ENCODE assay signal across 34 mouse cellular contexts in the genomic region with DNA sequence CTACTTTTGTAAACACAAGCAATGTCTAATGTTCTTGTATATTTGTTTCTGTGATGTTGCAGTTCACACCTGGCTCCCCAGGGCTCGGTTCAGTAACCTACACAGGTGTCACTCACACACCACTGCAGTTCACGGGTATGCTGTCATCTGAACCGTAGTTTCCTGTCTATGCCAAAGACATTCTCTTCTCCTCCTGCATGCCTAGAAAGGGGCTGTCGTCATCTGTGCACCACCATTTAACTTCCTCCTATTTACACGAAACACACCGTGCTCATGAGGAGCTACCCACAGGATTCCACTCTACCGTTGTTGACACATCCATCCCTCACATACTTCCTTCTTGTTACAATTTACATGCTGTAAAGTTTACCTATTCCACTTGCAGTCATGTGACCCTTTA. TPM values are rescaled to one million over a fixed set of nuclear protein-coding genes. Genes with fewer than 3 reads are reported as not detected.
DNase-seq lines count a peak whose midpoint lies in the region; ATAC-seq and TF ChIP-seq lines count a peak whose summit lies in the region.
"Had no signal": no experiment of that assay in that cellular context is flagged by ENCODE, and none has a peak within 500 bp of the region (broad histone marks: within the 10 kb centered on the region; RNA-seq: fewer than 3 reads in every experiment).

No protein-coding gene starts in this region.

- TF ChIP-seq POLR2A in CH12.LX (IDR thresholded peaks at IDR 0.05; ENCODE audit: low read depth, low read length), result no peak

- WGBS in heart, embryonic 10.5 days, result 75% methylated on average over 7 of the region's 7 CpGs

- TF ChIP-seq RAD21 in CH12.LX (IDR thresholded peaks at IDR 0.05; ENCODE audit: low read depth, low read length), result no peak

- H3K4me1 ChIP-seq in heart, embryonic 10.5 days, result 0 out of 2 replicates have a peak, but pooled peaks cover 3% of the 10 kb centered on the region
- peaks cover 5 to 15% of the 10 kb centered on the region in 2 experiments for H3K4me1 ChIP-seq in CH12.LX (ENCODE audit: control insufficient read depth in 1 of 2, insufficient read depth in 2 of 2)

- H3K79me2 ChIP-seq in CH12.LX (replicated peaks; ENCODE audit: control insufficient read depth, extremely low read depth, insufficient read depth, poor library complexity, severe bottlenecking), result no peaks in the 10 kb centered on the region

- H3K36me3 ChIP-seq in heart, embryonic 10.5 days, result no peaks in the 10 kb centered on the region
- H3K36me3 ChIP-seq in CH12.LX (replicated peaks in 1 of 2; ENCODE audit: control insufficient read depth in 1 of 2, insufficient read depth in 1 of 2, low read length in 1 of 2), result no peaks in the 10 kb centered on the region
- H3K36me3 ChIP-seq: embryonic facial prominence, embryonic 12.5 days; liver, embryonic 13.5 days; midbrain, embryonic 10.5 days; neural tube, embryonic 13.5 days had no signal

- no peak for TF ChIP-seq EP300 in CH12.LX (IDR thresholded peaks at IDR 0.05; ENCODE audit: low read length)

- H3K4me3 ChIP-seq in heart, embryonic 10.5 days, result no peak overlapping the region
- H3K4me3 ChIP-seq in CH12.LX (replicated peaks in 1 of 3; ENCODE audit: low read depth in 2 of 3, low read length in 2 of 3, poor library complexity in 1 of 3), result no peak overlapping the region
- H3K4me3 ChIP-seq: embryonic facial prominence, embryonic 12.5 days; liver, embryonic 13.5 days; midbrain, embryonic 10.5 days; neural tube, embryonic 13.5 days had no signal

- H3K4me2 ChIP-seq in CH12.LX (ENCODE audit: insufficient read depth, low read depth, poor library complexity, severe bottlenecking), result no peak overlapping the region
- H3K4me2 ChIP-seq: embryonic facial prominence, embryonic 12.5 days; heart, embryonic 11.5 days; hindbrain, embryonic 14.5 days; liver, embryonic 13.5 days; neural tube, embryonic 13.5 days had no signal

- no peak overlapping the region for H3K9ac ChIP-seq in CH12.LX (ENCODE audit: insufficient read depth, low read depth)
- H3K9ac ChIP-seq: embryonic facial prominence, embryonic 12.5 days; hindbrain, embryonic 14.5 days; liver, embryonic 13.5 days; neural tube, embryonic 13.5 days had no signal

- TF ChIP-seq CTCF in CH12.LX (conservative IDR thresholded peaks at IDR 0.05 in 1 of 2, IDR thresholded peaks at IDR 0.05 in 1 of 2; ENCODE audit: low read depth in 2 of 2, low read length in 2 of 2), result no peak

- peak; percentile 58 for DNase-seq in heart, embryonic 10.5 days (ENCODE audit: low spot score)
- DNase-seq in heart, postnatal 14 days, result no peak
- DNase-seq in CH12.LX (ENCODE audit: extremely low read depth), result no peak
- DNase-seq in layer of hippocampus, adult 18-20 months (ENCODE audit: low spot score in 2 of 2), result no peak
- no peak for DNase-seq in spleen, postnatal 36 days (ENCODE audit: low spot score in 2 of 2)
- DNase-seq in right cerebral cortex, adult 18-20 months, result no peak
- DNase-seq: adrenal gland, postnatal 14 days; cerebellum, adult 11 months; cerebellum, adult 9-10 months; cerebellum, postnatal 36 days; embryo, embryonic 11 days; gastrocnemius, postnatal 14 days; heart, adult 11 months; heart, postnatal 4 days; kidney, adult 11 months; kidney, postnatal 25 days; layer of hippocampus, postnatal 36 days; left cerebral cortex, postnatal 4 days; liver, embryonic 13.5 days; lung, adult 18-20 months; lung, postnatal 10 days; retina, postnatal 1 day; thymus, postnatal 14 days had no signal

- ATAC-seq in megakaryocyte, adult 5-6 weeks (ENCODE audit: poor library complexity, severe bottlenecking), result peak; percentile 63
- ATAC-seq: forebrain, embryonic 14.5 days; inflammation-experienced regulatory T-cells, adult 6 months; midbrain, embryonic 16.5 days; Patski had no signal

- no peaks in the 10 kb centered on the region for H3K27me3 ChIP-seq in heart, embryonic 10.5 days (ENCODE audit: insufficient read depth, poor library complexity, severe bottlenecking)
- no peaks in the 10 kb centered on the region for H3K27me3 ChIP-seq in CH12.LX (replicated peaks)
- H3K27me3 ChIP-seq: embryonic facial prominence, embryonic 12.5 days; liver, embryonic 13.5 days; neural tube, embryonic 13.5 days; Patski had no signal

- in situ Hi-C loops in CH12.LX (cut with MboI; ENCODE audit: low pct_ligation_motif_present, low pct_unique_long_range_greater_than_20kb, low sequenced_read_pairs), result no loop called here

- no peak overlapping the region for H3K27ac ChIP-seq in heart, embryonic 10.5 days
- no peak overlapping the region for H3K27ac ChIP-seq in CH12.LX (ENCODE audit: insufficient read depth, low read depth)
- H3K27ac ChIP-seq: embryonic facial prominence, embryonic 12.5 days; hindbrain, embryonic 14.5 days; liver, embryonic 13.5 days; macrophage; midbrain, embryonic 10.5 days; neural tube, embryonic 13.5 days had no signal

- no peaks in the 10 kb centered on the region for H3K9me3 ChIP-seq in heart, embryonic 10.5 days
- H3K9me3 ChIP-seq in CH12.LX (replicated peaks; ENCODE audit: low read length), result no peaks in the 10 kb centered on the region
- H3K9me3 ChIP-seq: embryonic facial prominence, embryonic 12.5 days; liver, embryonic 13.5 days; midbrain, embryonic 10.5 days; neural tube, embryonic 13.5 days had no signal

- dilution Hi-C loops in CH12.LX (cut with MboI; ENCODE audit: extremely low pct_ligation_motif_present, extremely low pct_unique_long_range_greater_than_20kb, low sequenced_read_pairs), result no loop called here

- intact Hi-C loops in heart, postnatal 14 days (cut with DNase I), result no loop called here

TF ChIP-seq in CH12.LX, 34 proteins besides CTCF, POLR2A, EP300 and RAD21:
- TF ChIP-seq MXI1 (IDR thresholded peaks at IDR 0.05; ENCODE audit: low read depth, low read length), result no peak
- no peak for TF ChIP-seq TBP (conservative IDR thresholded peaks at IDR 0.05; ENCODE audit: low read depth, low read length)
- TF ChIP-seq USF2 (conservative IDR thresholded peaks at IDR 0.05; ENCODE audit: low read depth, low read length), result 0 out of 2 replicates have a peak, but pooled peaks have one; percentile 15

RNA-seq across cellular contexts. Expression of gene Nr4a2, which starts 52.7 kb away (rescaled TPM):
- polyA plus RNA-seq in heart, embryonic 10.5 days (2016; fragmentation: Nextera tagmentation; extraction: Ambion mirVana), result 2.3 and 3.4 TPM in 2 replicates
- 1 to 10 TPM; 1.7 to 1.9 TPM for total RNA-seq in heart, postnatal 14 days (2021)
- total RNA-seq in CH12.LX (2012; rRNA removed), result 1.2 and 1.8 TPM in 2 replicates
- 0.74 and 0.82 TPM in 2 replicates for total RNA-seq in CH12.LX (2014; rRNA removed)
- 1.2 and 2.3 TPM in 2 replicates for polyA plus RNA-seq in CH12.LX (2012; ENCODE audit: insufficient read length, low read depth)
- 1.9 and 6.6 TPM in 2 replicates for total RNA-seq in megakaryocyte, adult 5-6 weeks (2015)
- 1.7 and 1.8 TPM in 2 replicates for total RNA-seq in megakaryocyte, adult 5-6 weeks (2017)
- total RNA-seq in layer of hippocampus, adult 18-20 months (2021), result 10 to 100 TPM; 71.6 to 74.3 TPM

Comparison
In these comparisons a context has a peak if more than half of its experiments do, and no peak if none do; other contexts are left out.
1. RNA of gene Nr4a2, which starts 52.7 kb away (total RNA-seq): 71.6 to 74.3 TPM in layer of hippocampus, adult 18-20 months; 1.7 to 6.6 TPM in megakaryocyte, adult 5-6 weeks, 1.7 to 1.9 TPM in heart, postnatal 14 days and 0.74 to 1.8 TPM in CH12.LX; every median in the first group is over 4 times any median in the second.